Mouse (Mus musculus): Measurements from ENCODE around the gene Napa.

The Napa gene

DNA sequence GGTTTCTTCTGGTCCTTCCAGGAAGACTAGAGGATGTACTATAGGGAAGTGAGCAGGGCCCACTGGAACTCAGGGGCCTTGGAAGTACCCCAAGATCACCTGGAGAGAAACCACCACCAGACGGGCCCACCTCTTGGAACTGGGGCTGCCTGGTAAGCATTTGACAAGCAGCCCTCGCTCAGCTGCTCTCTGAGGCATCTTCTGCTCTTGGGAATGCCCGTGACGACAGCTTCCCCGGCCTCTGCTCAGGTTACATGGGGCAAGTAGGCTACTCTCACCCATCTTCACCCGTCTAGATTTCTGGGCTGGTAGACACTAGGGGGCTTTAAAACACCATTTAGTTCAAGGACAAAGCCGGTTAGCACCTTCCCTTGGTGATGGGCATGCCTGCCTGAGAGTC is 2.8 kb downstream of the Napa start:
- no peak for DNase-seq

DNA sequence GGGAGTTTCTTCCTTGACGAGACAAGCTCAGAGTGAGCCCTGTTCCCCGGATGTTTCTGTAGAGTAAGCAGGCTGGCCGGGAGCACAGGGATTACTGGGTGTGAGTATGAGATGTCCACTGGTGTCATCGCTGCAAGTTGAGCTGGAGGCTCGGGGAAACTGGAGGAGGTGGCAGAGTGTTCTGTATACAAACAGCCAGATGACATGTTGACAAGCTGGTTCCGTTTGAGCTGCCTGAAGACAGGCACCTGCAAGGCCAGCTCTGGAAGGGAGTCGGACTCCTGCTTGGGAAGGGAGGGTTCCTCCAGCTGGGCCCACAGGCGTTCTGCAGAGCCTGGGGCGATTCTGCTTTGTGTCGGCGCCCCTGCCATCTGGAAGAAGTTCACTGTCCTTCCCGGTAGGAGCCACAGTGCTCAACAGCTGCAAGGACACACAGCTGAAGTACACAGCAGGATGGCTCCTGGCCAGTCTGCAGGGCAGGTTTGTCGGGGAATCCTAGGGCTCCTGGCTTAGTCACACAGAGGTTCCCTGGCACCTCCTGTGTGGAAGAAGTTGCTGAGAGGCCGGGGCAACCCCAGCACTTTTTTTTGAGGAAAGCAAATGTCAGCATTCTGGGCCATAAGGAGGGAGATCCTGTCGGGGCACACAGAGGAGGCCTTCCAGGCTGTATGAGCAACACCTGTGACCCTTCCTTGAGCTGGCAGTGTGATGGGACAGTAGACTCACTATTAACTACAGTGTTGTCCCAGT is 3.6 kb downstream of the Napa start:
- no peak for DNase-seq

DNA sequence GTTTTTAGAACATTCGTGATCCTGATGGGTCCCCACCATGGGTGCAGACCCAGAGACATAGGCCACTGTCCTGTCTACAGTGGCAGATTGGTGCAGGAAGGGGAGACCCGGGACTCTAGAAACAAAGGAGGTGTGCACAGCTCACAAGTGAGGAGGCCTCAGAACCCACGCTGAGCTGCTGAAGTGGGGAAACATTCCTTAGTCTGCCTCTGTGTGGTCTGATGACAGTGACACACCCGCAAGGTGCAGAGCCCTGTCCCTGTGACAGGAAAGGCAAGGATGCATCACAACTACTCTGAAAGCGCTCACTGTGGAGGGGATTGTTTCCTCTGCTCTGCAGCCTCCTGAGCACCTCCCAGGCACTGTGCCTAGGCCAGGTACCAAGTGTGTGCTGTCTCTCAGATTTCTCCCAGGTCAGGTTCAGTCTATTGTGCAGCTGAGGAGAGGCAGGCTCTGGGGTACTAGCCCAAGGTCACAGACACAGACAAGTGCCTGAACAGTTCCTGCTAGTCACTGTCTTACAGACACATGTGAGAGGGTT is 4.5 kb downstream of the Napa start:
- DNase-seq, result no peak

DNA sequence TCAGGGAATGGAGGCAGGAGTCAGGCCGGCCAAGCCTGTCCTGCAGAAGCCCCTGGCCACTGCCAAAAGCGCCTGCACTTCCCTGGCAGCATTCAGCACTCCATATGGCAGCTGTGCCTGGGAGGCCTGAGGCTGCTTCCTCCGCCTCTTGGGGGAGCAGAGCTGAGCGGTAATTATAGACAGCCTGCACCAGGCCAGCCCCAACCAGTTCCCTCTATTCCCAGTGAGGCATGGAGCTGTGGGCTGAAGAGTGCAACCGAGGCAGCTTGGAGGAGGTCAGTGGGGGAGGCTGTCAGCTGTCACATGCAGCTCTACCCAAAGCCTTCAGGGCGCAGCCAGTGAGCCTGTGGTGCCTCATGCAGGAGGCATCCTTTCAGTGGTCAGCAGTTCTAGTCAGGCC is 5.5 kb downstream of the Napa start:
- peak; percentile 63 for DNase-seq

DNA sequence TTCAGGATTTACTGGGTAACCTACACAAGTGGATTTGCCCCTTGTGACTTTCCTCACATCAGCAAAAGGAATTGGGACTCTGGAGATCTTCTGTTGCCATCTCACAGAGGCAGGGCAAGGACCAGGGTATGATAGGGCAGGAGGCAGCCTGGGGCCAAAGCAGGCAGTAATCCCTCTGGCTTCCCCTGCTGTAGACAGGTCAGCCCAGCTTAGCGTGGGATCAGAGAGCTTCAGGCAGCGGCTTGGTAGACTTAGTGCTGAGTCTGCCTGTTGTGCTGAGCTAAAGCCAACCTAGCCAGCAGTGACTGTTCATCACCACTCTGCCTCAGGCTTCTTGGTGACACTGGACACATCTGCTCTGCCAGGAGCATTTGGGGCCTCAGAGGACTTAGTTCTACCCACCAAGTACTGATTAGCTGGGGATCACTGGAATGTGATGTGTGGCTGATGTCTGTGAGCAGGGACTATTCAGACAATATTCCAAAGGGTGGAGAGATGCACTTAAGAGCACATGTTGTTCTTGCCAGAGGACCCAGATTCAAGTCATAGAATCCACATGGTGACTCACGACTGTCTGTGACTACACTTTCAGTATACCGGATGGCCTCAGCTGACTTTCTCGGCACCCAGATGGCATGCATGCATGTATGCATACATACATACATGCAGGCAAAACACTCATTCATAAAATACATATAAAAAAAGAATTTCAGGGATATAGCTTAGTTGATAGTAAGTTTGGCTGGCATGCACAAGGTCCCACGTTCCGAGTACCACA is 6.5 kb downstream of the Napa start:
- DNase-seq, result no peak

DNA sequence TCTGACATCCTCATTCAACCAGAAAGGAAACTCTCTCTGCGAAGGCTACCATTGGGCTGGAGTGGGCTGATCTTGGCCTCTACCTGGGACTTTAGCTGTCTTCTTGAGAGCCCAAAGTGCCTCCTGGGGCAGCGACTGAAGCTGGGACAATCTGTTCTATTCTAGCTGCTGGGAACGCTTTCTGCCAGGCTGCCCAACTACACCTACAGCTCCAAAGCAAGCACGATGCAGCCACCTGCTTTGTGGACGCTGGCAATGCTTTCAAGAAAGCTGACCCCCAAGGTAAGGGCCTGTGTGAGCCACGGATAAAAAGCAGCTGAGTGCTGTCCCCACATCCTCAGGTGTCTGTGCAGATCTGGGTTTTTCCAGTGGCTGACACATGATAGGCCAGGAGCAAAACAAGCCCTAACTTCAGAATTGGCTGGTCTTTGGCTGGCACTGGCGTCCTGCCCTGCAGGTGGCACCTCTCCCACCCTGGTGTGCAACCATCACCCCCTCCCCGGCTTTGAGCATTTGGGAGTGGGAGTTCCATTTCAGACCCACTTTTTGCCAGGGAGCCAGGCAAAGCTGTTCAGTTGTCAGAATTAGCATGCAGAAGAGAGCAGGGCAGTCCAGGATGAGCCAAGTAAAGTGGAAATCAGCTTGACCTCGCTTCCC is 10.8 kb downstream of the Napa start:
- no peak for DNase-seq

DNA sequence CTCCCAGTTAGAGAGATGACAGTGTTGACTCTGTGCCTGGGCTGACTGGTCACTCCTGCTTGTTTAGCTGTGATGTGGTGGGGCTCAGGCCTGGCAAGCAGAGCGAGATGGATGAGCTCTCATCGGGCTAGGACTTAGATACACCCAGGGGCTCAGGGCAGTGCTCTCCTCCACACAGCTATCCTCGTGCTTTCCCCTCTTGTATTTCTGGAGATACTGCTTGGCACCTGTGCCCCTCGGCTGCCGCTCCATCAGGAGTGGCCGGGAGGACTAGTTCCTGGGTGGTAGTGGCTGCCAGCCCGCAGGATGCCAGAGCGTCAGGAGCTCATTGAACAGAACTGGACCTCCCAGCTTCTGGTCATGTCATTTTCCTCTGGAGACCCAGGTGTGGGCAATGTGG is 11.9 kb downstream of the Napa start:
- no peak for DNase-seq

DNA sequence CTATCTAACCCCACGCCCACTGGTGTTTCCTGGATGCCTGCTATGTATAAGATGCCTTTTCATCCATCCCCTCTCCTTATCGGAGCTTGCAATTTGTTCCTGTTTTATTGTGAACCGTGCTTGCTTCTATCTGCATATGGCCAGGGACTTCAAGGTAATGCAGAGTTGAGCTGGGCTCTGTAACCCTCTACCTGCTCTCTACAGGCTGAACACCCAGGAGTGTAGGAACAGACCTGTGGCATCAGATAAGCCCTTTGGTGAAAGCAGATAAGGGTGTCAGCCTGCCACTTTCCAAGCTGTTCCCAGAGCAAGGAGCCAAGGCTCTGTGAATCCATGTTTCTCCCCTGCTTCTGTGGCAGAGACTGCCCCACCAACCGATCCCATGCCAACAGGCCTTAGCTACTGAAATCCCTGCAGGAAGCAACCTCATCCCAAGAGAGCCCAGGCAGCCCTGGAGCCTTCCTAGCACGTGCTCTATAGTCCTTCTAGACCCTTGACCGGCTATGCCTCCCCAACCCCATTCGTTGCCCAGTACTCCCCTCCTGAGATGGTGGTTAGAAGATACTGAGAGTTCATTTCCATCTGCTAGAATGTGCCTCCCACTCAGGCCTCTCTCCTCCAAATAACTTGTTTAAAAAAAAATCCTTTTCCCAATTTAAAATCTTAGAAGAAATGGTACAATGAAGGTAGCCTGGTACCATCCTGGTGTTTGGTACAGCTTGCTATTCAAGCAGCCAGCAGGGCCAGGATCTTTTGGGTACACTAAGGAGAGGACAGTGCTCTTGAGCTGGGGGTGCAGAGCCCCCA is 13.2 kb downstream of the Napa start:
- DNase-seq, result no peak

DNA sequence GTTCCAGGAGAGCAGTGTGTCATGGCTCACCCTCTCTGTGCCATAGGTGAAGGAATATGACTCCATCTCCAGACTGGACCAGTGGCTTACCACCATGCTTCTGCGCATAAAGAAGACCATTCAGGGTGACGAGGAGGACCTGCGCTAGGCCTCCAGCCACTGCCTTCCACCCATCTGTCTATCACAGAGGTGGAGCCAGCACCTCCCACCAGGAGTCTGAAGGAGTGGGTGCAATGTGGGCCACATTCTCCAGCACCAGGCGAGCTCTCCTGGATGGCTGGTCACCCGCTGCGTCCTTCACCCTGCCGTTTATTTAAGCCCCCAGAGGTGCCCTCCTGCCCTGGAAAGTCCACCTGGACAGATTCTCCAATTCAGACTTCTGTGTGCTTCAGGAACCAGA is 18.2 kb downstream of the Napa start:
- DNase-seq, result no peak

DNA sequence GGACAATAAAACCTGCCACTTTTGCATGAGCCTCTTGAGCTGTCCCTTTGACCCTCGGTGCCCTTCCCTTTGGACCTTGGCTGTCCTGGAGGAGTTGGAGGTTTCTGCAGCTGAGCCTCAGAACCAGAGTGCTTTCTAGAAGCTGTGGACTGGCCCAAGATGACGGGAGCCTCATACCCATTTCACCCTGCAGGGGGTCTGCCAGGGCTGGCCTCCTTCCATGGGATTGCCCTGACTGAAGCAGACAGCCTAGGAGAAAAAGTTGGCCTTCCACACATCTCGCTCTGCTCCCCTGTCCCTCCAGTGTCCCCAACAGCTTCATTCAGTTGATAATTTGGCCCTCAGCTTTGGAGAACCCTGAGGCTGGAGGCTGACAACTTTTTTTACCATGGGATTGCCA is 18.8 kb downstream of the Napa start:
- no peak for DNase-seq

DNA sequence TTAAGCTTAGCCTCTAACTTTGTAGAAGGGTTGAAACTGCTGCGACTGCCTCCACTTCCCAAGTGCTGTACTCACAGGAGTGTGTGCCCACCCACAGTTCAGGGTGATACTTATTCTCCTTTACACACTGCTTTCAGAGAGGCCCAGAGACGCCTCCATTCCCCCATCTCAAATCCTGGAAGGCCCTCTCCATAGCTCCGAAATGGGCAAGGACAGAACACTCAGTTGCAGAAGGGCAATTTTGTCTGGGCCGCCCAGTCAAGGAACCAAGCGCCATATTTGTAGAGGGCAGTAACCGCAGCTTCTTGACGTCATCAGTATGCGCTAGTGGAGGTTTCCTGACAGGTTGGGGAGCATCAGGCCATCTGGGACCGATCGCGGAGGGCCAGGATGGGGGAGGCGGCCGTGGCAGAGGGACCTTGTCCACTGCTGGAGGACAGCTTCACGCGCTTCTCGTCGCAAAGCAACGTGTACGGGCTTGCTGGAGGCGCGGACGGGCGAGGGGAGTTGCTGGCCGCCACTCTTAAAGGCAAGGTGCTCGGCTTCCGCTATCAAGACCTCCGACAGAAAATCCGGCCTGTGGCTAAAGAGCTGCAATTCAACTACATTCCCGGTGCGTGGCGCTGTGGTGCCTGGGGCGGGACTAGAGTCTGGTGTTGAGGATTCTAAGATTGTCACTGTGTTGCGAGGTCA is 21.5 kb downstream of the Napa start, which contains the start of gene Kptn:
Gene Kptn (plus strand): TSS at position 327 of the 693 bp plus-strand sequence.
- peak; percentile 90 for DNase-seq

DNA sequence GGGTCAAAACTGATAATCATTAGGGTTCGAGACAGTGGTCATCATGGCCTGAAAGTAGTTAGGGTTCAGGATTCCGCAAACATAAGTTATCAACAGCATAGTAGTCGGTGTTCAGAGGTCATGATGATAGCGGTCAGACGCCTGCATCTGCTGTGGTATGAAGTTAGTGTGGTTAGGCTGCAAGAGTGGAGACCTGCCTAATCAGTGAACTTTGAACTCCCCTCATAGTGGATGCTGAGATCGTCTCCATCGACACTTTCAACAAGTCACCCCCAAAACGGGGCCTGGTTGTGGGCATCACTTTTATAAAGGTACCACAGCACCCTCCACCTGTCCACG is 22.0 kb downstream of the Napa start:
- DNase-seq, result no peak

DNA sequence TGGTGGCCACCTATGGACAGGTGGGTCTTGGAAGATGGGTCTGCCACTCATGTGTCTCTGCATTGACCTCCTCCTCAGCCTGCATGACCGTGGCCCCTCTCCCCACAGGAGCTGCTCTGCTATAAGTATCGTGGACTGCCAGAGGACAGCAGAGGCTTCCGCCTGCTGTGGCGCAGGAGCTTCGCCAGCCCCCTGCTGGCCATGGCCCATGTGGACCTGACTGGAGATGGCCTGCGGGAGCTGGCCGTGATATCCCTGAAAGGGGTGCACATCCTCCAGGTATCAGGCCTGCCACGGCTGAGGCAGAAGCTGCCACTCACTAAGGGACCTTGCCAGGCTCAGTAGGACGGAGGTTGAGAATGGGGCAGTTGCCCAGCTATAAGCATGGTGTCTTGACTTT is 27.6 kb downstream of the Napa start:
- DNase-seq, result no peak

DNA sequence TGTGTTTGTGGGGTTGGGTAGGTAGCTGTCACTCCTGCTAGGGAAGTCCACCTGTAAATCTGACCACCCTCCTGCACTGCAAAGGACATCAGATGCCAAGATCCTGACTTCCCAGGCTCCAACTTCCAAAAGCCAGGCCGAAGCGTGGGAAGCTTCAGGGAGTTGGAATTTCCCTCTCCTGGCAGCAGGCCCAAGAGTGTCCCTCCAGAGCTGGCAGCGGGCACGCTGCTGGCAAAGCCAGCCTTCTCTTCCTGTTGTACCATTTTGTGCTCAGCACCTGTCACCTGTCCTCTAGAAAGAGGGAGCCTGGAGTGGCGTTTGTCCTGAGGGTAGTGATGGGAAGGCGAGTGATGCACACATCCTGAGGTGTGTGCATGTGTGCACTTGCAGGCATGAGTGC is 30.1 kb downstream of the Napa start:
- DNase-seq, result peak; percentile 57

DNA sequence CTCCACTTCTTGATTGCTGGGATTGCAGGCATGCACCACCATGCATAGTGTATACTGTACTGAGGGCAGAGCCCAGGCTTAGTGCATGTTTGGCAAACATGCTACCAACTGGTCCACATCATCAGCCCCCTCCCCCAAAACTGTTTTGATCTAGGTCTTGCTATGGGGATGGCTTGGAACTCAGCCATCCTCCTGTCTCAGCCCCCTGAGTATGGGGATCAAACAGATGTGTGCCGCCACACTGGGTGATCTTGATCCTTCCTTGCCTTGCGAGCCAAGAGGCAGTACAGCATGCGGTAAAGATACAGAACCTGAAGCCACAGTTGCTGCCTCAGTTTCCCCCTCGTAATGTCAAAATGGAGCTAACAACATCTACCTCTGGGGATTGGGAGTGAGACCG is 30.6 kb downstream of the Napa start:
- no peak for DNase-seq

DNA sequence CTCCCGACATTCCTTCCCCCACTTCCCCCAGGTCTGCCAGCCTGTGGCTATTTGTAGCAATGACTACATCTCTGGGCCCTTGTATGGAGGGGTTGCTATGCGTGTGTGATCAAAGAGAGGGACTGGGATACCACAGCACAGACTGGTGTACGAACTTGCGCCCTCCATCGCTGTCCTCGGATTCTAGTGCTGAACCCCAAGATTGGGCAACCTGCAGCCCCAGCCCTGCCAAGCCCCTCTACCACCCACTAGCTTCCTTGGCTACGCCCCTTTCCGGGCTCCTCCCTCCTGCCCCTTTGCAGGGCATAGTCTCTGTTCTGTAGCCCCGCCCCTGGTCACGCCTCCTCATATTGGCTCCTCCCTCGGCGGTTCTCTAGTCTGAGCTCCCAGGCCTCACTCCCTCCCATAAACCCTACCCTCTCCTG is 31.2 kb downstream of the Napa start, which contains the start of gene Slc8a2:
Gene Slc8a2 (plus strand): TSS at position 406 of the 425 bp plus-strand sequence.
- DNase-seq, result peak; percentile 88

DNA sequence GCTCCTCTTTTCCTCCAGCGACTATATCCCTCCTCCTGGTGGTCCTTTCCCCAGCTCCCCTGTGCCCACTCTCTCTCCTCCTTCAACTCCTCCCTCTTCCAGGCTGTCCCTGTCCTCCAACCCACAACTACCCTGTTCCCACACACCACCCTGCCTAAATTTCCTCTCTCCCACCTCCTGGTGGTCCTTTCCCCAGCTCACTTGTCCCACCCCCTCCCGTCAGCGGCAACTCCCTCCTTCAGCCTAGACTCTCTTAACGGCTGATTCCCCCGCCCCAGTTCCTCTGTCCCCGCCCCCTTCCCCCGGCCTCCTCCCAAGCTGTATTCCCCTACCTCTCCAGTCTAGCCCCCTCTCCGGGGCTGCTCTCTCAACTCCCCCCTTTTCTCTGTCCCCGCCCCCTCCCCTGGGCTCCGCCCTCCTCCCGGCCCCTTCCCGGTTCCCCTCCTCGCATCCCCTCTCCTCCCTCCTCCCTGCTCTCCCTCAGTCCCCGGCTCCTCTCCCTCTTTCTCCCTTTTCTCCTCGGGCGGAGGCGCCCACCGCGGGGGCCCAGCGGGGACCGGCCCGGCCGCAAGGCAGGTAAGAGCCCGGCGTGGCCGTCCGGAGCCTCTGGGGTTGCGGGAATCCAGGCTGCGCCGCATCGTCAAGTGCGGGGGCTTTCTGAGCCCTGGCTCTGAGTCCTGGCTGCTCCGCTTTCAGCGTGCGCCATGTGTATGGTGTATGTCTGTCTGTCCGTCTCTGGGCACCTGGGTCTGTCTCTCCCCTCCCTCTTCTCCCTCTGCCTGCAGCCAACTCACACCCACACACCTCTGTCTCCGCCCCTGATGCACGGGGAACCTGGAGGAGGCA is 31.8 kb downstream of the Napa start:
- DNase-seq, result peak; percentile 74

DNA sequence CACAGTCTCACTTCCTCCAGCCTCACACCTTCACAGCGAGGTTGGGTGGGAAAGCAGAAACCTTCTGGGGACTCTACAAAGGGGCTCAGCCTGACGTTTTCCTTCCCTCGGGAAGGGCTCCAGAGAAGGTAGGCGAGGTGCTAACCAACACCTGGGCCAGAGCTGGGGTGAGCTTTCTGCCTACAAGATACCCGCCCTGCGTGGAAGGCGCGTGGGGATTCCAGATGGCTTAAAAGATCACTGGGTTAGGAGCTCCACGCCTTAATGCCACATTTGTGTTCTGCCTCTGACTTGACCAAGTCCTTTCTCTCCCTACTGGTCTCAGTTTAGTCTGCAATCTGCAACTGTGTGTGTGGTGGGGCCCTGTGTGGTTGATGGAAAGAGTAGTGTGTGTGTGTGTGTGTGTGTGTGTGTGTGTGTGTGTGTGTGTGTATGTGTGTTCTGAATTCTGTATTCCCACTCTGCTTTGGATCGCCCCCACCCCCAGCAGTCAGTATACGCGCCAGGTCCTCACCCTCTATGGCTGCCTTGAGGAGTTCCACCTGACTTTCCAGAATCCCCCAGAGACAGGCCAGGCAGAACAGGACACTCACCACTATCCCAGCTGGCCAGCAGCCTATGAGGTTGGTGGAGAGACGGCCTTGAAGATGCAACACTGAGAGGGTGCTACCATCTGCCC is 32.8 kb downstream of the Napa start:
- no peak for DNase-seq

DNA sequence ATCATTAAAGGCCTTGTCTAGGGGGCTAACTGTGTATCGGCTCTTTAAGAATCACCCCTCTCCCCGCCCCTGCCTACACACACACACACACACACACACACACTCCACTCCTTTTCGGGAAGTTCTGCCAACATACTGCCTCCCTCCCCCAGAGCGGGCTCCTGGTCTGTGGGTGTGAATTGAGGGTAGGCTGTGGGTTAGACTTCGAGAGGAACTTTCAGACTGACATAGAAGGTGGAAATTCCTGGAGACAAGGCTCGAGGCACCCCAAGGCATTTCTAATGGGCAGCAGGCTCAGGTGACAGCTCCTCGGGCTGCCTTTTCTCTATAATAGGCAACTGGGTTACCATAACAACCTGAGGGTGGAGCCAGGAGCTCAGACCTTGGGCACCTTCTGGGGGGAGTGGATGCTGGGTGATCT is 33.9 kb downstream of the Napa start:
- DNase-seq, result peak; percentile 40

DNA sequence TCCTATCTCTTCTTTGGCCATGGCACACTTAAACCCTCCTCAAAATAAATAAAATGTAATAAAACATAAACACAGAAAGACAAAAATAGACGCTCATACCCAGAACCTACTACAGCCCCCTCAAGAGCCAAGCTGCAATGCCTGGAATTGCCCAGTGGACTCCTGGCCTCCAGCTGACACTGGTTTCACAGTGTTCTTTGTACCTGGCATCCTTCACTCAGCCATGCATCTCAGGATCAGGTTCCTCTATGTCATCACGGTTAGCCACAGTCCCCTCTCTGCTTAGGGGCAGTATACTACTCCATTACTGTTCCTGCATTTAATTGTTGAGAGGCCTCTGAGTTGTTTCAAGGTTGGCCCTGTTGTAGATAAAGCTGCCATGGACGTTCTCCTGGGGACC is 34.7 kb downstream of the Napa start:
- no peak for DNase-seq

DNA sequence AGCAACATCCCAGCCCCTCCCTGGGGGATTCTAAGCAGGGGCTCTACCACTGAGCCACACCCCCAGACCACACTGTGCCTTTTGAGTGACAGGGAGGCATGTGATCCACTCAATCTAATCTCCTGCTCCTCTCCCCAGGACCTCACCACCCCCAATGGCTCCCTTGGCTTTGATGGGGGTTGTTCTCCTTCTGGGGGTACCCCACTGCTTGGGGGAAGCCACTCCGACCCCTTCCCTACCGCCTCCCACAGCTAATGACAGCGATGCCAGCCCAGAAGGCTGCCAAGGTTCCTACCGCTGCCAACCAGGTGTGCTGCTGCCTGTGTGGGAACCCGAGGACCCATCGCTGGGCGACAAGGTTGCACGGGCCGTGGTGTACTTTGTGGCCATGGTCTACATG is 35.4 kb downstream of the Napa start:
- DNase-seq, result no peak

Measured in right cerebral cortex, postnatal 14 days (tissue).